Mouse (Mus musculus) myocyte (in vitro differentiated cells): Measurements from ENCODE around the gene Ccdc91.

ENCODE experiments used
- POLR2A ChIP-seq: IDR thresholded peaks from one replicate; pipeline ENCODE4 v1.6.1; 2011; ENCODE audit warnings: low read depth, mild to moderate bottlenecking, control low read depth, moderate library complexity; ENCODE audit not compliant: insufficient read length
- USF1 ChIP-seq: IDR thresholded peaks from one replicate; pipeline ENCODE4 v1.6.1; 2011; ENCODE audit warnings: low read depth, mild to moderate bottlenecking, control low read depth, moderate library complexity

GRCm38 (mm10) chr6:147525236-147525635 lies 49.6 kb downstream of the Ccdc91 start:
- TF ChIP-seq POLR2A (no peak), USF1 (no peak)
